Mouse (Mus musculus) MEL (cell line): Measurements from ENCODE around the gene Pde10a.

ENCODE experiments used
- MXI1 ChIP-seq: IDR thresholded peaks from 2 replicates; pipeline ENCODE4 v1.6.1; 2011; ENCODE audit warnings: mild to moderate bottlenecking, low read depth, low read length, improper control_type of control experiment
- POLR2A ChIP-seq, 2 experiments: IDR thresholded peaks; 2 replicates each; pipeline ENCODE4 v1.6.1; 2011 to 2012; ENCODE audit warnings: low read length in 2 of 2, mild to moderate bottlenecking in 2 of 2, control low read depth in 1 of 2, improper control_type of control experiment in 1 of 2, low read depth in 1 of 2, moderate library complexity in 1 of 2; ENCODE audit not compliant: control insufficient read depth in 1 of 2, insufficient read depth in 1 of 2, poor library complexity in 1 of 2
- USF2 ChIP-seq, 2 experiments: IDR thresholded peaks; 2 replicates each; pipeline ENCODE4 v1.6.1; 2011 to 2012; ENCODE audit warnings: improper control_type of control experiment in 2 of 2, low read length in 2 of 2, borderline replicate concordance in 1 of 2, inconsistent platforms in 1 of 2, low read depth in 1 of 2, mild to moderate bottlenecking in 1 of 2; ENCODE audit not compliant: insufficient read depth in 1 of 2

- no peak for TF ChIP-seq USF2 (IDR thresholded peaks at IDR 0.05; ENCODE audit: borderline replicate concordance in 1 of 2, insufficient read depth in 1 of 2, low read depth in 1 of 2, low read length in 2 of 2)
- TF ChIP-seq MXI1 = no peak
- no peak for TF ChIP-seq POLR2A (IDR thresholded peaks at IDR 0.05; ENCODE audit: control insufficient read depth in 1 of 2, insufficient read depth in 1 of 2, low read depth in 1 of 2, low read length in 2 of 2, poor library complexity in 1 of 2)
Observed at GRCm38 (mm10) chr17:8481797-8482196, 43.4 kb upstream of the Pde10a start.
